Mouse (Mus musculus) embryo, embryonic 9.5 days (tissue): Measurements from ENCODE around the gene Olfr877.

ENCODE experiments used
- DNase-seq: peaks from one replicate; pipeline ENCODE4 v3.0.0-alpha.2; 2017; ENCODE audit errors: extremely low spot score

Olfr877 gene

GRCm38 (mm10) chr9:37853969-37854368, at the start of gene Olfr877:
Gene Olfr877, plus strand, starts transcription at chr9:37854269.
- no peak for DNase-seq

GRCm38 (mm10) chr9:37807235-37807634, 46.8 kb upstream of the Olfr877 start:
- no peak for DNase-seq

GRCm38 (mm10) chr9:37808456-37808855, 45.6 kb upstream of the Olfr877 start:
- DNase-seq, result no peak

- no peak for DNase-seq
Measured at GRCm38 (mm10) chr9:37808976-37809375, 45.1 kb upstream of the Olfr877 start.

- DNase-seq, result no peak
Measured at GRCm38 (mm10) chr9:37814696-37815095, 39.4 kb upstream of the Olfr877 start.

- DNase-seq, result no peak
Measured at GRCm38 (mm10) chr9:37829881-37830280, 24.2 kb upstream of the Olfr877 start.

- no peak for DNase-seq
Measured at GRCm38 (mm10) chr9:37833341-37833740, 20.7 kb upstream of the Olfr877 start.

GRCm38 (mm10) chr9:37849267-37849666, 4.8 kb upstream of the Olfr877 start:
- DNase-seq, result no peak

- no peak for DNase-seq
Measured at GRCm38 (mm10) chr9:37863325-37863724, 9.3 kb downstream of the Olfr877 start.

- no peak for DNase-seq
Measured at GRCm38 (mm10) chr9:37870246-37870645, 16.2 kb downstream of the Olfr877 start.

GRCm38 (mm10) chr9:37871097-37871496, 17.0 kb downstream of the Olfr877 start:
- no peak for DNase-seq

GRCm38 (mm10) chr9:37871536-37871935, 17.5 kb downstream of the Olfr877 start:
- no peak for DNase-seq

- no peak for DNase-seq
Measured at GRCm38 (mm10) chr9:37890960-37891359, 36.9 kb downstream of the Olfr877 start.

- DNase-seq, result no peak
Measured at GRCm38 (mm10) chr9:37896661-37897060, 42.6 kb downstream of the Olfr877 start, which contains the start of gene Olfr145. Gene Olfr145, plus strand, starts transcription at chr9:37896724.

GRCm38 (mm10) chr9:37905555-37905954, 51.5 kb downstream of the Olfr877 start:
- DNase-seq, result no peak
